Mouse (Mus musculus) embryonic stem cell, embryonic (primary cell): Measurements from ENCODE around the gene Rnf220.

Experiments
- CTCF ChIA-PET, 4 experiments: fragments of 300-600 bp in 2 of 4; fragments of 350-600 bp in 2 of 4; sonication (Branson Sonifier 250); formaldehyde crosslinking; loops; one replicate each; lab custom pipeline; 2022; ENCODE audit warnings: inconsistent platforms in 2 of 4; lab: Charles Lee
- POLR2A ChIA-PET, 4 experiments: fragments of 300-600 bp in 2 of 4; fragments of 350-600 bp in 2 of 4; sonication (Branson Sonifier 250); formaldehyde crosslinking; loops; one replicate each; lab custom pipeline; 2022; ENCODE audit warnings: antibody characterized with exemption in 4 of 4, inconsistent platforms in 1 of 4; lab: Charles Lee

Rnf220 gene

DNA sequence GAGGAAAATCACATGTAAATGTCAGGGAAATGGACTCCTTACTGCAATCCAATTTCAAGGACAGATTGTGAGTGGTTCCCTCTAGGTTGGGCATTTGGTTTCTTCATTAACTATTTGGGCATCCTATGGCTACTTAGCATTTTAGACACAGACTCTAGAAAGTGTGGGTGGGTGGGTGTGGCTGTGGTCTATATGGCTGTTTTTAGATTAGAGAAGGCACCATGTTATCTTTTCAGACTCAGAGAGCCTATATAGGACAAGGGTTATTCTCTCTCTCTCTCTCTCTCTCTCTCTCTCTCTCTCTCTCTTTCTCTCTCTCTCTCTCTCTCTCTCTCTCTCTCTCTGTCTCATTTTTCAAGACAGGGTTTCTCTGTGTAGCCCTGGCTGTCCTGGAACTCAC is 20.5 kb downstream of the Rnf220 start:
- ChIA-PET CTCF (no interaction called here), POLR2A (no interaction called here)

DNA sequence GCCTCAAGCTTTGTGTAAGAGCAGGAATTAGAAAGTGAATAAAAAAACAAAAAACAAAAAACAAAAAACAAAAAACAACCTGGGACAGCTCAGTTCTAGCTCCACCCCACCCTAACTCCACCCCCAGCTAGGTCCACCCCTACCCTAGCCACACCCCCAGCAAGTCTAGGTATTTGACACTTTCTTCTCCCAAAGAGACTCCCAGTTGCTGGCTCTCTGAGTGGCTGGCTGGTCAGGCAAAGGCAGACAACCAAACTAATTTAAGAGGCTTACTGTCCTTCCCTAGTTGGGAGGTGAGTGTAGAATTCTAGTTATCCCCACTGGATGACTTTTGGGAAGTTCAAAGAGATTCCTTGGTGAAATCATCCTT is 22.9 kb downstream of the Rnf220 start:
- ChIA-PET CTCF (interaction anchor here in 1 of 4 experiments (0.5 kb wide), 1 partner anchor 34 kb away, joined by 3 read pairs; no protein-coding TSS in a partner anchor), POLR2A (interaction anchor here in 2 of 4 experiments (0.6 to 1.3 kb wide), 4 partner anchors 11 to 616 kb away, joined by 3 read pairs; no protein-coding TSS in a partner anchor)

DNA sequence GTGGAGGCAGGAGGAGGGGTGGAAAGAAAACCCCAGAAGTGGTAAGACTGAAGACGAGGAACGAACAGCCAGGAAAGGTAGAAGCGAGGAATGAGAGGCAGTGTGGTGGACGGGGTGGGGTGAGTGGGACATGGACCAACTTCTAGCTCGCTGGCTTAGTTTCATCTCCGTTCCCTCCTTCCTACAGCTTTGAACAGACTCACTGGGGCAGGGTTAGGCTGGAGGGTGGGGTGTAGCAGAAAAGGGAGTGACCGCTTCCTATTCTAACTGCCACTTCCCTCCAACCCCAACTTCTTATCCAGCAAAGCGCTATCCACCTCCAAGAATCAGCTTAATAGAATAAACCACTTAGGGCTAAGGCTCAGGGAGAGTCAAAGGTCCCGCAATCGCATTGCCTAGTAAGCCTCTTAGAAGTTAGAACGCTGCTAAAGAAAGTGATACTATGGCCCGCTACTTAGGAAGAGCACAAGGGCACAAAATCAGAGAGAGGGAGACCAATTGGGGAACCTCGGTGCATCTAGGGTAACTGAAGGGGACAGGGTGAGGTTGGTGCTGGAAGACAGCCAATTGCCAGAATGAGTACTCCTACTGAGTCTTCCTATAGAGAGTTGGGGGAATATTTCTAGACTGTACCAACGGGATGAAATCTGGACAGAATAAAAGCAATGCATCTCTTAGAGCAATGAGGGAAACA is 23.4 kb downstream of the Rnf220 start:
- ChIA-PET CTCF (interaction anchor here in 2 of 4 experiments (0.6 to 1.2 kb wide), 2 partner anchors 149 to 945 kb away, joined by 3 read pairs; no protein-coding TSS in a partner anchor), POLR2A (interaction anchor here in 3 of 4 experiments (0.6 to 1.3 kb wide), 7 partner anchors 8 to 616 kb away, joined by 3 to 9 read pairs (median 3); no protein-coding TSS in a partner anchor)

DNA sequence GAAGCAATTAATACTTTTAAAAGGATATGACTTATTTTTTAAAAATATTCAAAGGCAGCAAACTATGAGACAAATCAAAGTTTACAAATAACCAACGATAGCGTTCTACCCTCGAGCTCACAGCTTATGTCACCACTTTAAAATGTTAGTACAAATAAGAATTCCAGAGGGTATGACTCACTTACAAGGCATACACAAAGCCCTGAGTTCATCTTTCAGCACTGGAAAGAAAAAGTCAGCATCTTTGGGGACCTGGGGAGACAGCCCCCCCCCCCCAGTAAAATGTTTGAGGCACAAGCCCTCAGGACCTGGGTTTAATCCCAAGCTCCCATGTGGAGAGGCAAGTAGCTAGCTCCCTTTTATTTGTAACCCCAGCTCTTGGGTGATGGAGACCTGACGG is 27.4 kb downstream of the Rnf220 start:
- ChIA-PET CTCF (no interaction called here), POLR2A (interaction anchor here in 1 of 4 experiments (0.7 kb wide), 1 partner anchor 54 kb away, joined by 3 read pairs; no protein-coding TSS in a partner anchor)

DNA sequence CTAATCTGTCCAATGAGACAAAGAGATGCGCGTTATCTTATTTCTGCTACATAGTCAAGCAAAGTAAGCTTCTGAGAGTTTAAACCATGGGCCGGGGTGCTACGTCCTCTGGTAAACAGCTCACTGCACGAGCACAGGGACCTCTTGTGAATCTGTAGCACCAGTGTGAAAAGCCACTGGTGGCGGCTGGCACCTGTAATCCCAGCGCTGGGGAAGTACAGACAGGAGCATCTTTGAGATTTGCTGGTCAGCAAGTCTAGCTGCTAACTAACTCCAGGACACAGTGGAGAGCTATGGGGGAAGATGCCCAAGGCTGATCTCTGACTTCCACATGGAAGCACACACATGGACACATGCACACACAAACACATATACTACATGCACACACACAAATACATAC is 28.9 kb downstream of the Rnf220 start:
- POLR2A ChIA-PET: interaction anchor here in 3 of 4 experiments (0.6 to 1.7 kb wide), 7 partner anchors 12 to 616 kb away, joined by 3 to 16 read pairs (median 3); no protein-coding TSS in a partner anchor
- CTCF ChIA-PET: interaction anchor here in 1 of 4 experiments (0.6 kb wide), 1 partner anchor 470 kb away, joined by 3 read pairs; no protein-coding TSS in a partner anchor

DNA sequence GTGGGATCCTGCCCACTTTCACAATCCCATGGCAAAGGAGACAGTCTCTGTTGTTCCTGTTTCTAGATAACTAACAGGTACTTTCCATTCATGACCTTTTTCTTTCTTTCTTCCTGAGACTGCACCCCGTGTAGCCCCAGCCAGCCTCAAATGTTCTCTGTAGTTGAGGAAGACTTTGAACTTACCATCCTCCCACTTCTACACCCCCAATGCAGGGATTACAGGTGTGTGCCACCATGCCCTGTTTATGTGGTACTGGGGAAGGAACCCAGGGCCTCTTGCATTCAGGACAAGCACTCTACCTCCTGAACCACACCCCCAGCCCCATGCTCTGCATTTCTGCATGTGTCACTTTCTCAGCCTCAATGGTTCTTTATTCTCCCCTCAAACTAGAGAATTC is 47.7 kb downstream of the Rnf220 start:
- ChIA-PET POLR2A (interaction anchor here in 1 of 4 experiments (0.6 kb wide), 1 partner anchor 131 kb away, joined by 3 read pairs; no protein-coding TSS in a partner anchor), CTCF (interaction anchor here in 1 of 4 experiments (0.9 kb wide), 1 partner anchor 179 kb away, joined by 4 read pairs; no protein-coding TSS in a partner anchor)

DNA sequence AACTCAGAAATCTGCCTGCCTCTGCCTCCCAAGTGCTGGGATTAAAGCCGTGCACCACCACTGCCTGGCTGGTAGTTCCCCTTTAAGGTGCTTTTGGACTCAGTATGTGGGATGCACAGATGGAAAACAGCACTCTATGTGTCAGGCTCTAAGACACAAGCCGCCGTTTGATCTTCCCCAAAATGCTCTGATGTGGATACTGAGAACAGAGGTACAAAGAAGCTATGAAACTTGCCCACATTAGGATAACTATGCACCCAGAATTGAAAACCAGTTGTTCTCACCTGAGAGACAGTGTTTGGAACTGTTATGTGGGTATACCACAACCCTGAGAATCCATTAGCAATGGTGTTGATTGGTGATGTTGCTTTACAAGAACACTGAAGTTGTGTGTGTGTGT is 48.9 kb downstream of the Rnf220 start:
- CTCF ChIA-PET: no interaction called here

DNA sequence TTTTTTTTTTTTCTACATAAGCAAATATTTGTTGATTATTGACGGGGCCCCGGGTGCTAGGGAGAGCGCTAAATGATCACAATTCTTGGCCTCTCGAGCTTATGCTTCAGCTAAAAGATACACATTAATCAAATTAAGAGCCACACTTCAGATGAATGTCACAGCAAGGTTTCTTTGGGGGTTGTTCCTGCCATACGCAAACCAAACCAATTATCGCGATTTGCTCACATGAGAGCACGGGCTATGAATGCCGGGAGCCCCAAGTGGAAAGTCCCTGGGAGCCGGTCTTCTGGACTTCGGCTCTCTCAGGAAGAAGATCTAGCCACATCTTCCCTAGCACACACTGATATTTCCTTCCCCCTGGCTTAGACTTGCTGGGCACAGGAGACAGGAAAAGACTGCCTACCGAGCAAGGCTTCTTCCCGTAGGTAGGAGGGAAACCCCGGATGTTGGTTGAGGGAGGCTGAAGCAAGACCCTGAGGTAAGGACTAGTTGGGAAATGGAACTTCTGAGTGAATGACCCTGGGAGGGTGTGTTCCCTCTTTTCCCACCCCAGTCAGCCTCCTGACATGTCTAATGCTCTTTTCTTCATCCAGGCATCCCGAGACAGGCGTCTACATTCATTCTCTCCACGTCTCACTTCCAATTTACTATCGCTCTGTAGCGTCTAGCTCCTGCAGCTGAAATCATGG is 51.2 kb downstream of the Rnf220 start:
- CTCF ChIA-PET: interaction anchor here in 2 of 4 experiments (0.6 to 0.7 kb wide), 5 partner anchors 72 to 1564 kb away, joined by 3 read pairs; no protein-coding TSS in a partner anchor
- POLR2A ChIA-PET: interaction anchor here in 3 of 4 experiments (0.6 to 1.3 kb wide), 9 partner anchors 10 to 303 kb away, joined by 3 to 5 read pairs (median 3); no protein-coding TSS in a partner anchor

More for the DNA sequence above, 48.9 kb downstream of the Rnf220 start:
- POLR2A ChIA-PET: interaction anchor here in 2 of 4 experiments (0.6 to 1.0 kb wide), 5 partner anchors 19 to 234 kb away, joined by 3 to 4 read pairs (median 3); no protein-coding TSS in a partner anchor

DNA sequence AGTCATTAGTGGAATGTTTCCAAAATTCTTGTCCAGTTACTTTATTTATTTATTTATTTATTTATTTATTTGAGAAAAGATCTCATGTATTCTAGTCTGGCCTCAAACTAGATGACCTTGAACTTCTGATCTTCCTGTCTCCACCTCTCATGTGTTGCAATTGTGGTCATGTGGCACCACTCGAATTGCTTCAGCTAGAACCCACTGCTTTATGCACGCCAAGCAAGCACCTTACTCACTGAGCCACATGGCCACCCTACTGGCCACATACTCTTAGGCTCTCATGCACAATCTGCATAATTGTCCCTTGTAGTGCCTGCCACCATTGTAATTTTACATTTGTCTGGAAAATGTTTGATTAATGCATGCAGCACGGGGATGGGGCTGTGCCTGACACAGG is 57.9 kb downstream of the Rnf220 start:
- CTCF ChIA-PET: interaction anchor here in 1 of 4 experiments (1.7 kb wide), 1 partner anchor 169 kb away, joined by 6 read pairs; no protein-coding TSS in a partner anchor

DNA sequence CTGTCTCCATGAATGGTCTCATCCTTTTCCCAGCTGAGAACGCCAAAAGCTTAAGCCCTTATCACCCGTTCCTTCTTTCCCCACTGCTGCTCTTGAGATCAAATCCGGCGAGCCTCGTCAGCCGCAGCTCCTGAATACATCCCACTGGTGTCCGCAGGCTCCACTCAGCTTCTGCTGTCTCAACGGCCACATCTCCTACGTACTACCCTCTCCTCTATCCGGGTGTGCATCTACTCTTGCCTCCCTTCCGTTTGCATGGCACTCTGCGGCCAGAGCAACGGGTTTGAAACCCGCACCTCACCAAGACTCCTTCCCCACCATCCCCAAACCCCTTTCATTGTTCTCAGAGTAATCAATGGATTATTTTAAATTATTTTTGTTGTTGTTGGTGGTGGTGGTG is 58.8 kb downstream of the Rnf220 start:
- ChIA-PET POLR2A (interaction anchor here in 1 of 4 experiments (0.7 to 3.4 kb wide), 3 partner anchors 11 to 67 kb away, joined by 3 to 11 read pairs (median 4); no protein-coding TSS in a partner anchor), CTCF (interaction anchor here in 1 of 4 experiments (1.7 kb wide), 1 partner anchor 168 kb away, joined by 6 read pairs; no protein-coding TSS in a partner anchor)

More for the DNA sequence above, 57.9 kb downstream of the Rnf220 start:
- POLR2A ChIA-PET: interaction anchor here in 1 of 4 experiments (1.2 to 3.4 kb wide), 2 partner anchors 12 to 68 kb away, joined by 3 to 11 read pairs; no protein-coding TSS in a partner anchor

DNA sequence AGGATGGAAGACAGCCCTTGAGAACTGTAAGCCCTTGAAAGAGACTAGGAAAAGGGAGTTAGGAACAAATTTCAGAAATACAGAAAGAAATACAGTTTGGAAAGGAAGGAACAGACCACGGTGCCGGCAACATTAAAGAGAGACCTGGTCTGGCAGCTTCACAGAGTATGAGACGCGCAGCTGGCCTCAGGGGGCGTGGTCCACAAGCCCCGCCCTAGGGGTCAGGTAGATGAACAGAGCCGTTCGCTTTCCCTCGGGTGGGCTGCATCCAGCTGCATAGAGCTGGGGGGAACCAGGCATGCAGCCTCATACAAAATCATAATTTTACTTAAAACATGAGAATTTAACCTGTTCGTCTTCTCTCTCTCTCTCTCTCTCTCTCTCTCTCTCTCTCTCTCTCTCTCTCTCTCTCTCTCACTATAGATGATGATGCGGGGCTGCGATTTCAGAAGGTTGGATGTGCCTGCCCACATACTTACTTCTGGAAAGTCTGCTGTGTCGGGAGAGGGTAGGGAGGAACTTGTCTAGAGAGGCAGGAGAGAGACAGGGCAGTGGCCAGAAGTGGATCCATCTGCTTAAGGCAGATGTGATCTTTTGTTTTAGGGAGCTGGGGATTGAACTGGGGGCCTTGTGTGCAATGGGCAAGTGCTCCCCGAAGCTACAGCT is 59.7 kb downstream of the Rnf220 start:
- POLR2A ChIA-PET: interaction anchor here in 3 of 4 experiments (1.0 to 3.4 kb wide), 3 partner anchors 10 to 22 kb away, joined by 3 to 11 read pairs (median 4); no protein-coding TSS in a partner anchor
- CTCF ChIA-PET: interaction anchor here in 3 of 4 experiments (0.6 to 1.7 kb wide), 4 partner anchors 11 to 167 kb away, joined by 3 to 12 read pairs (median 4); no protein-coding TSS in a partner anchor

DNA sequence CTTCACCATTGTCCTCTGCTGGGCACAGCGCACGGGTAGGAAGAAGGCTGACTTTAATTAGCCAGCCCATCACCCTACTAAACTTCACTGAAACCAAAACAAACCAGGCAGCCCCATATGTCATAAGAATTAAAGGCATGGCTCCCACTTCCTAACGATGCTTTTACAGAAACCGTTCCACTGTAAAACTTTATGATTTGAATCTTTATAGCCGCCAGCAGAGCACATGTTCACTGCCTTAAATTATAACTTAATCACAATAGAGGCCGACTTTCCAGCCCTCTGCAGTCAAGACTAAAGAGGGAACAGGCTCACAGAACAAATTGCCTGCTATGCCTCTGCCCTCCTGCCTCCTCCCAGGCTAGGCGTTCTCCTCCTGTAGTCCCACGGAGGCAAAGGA is 62.5 kb downstream of the Rnf220 start:
- CTCF ChIA-PET: interaction anchor here in 1 of 4 experiments (0.5 kb wide), 1 partner anchor 507 kb away, joined by 9 read pairs; no protein-coding TSS in a partner anchor
- POLR2A ChIA-PET: interaction anchor here in 2 of 4 experiments (1.5 to 1.6 kb wide), 2 partner anchors 11 to 19 kb away, joined by 4 read pairs; no protein-coding TSS in a partner anchor

DNA sequence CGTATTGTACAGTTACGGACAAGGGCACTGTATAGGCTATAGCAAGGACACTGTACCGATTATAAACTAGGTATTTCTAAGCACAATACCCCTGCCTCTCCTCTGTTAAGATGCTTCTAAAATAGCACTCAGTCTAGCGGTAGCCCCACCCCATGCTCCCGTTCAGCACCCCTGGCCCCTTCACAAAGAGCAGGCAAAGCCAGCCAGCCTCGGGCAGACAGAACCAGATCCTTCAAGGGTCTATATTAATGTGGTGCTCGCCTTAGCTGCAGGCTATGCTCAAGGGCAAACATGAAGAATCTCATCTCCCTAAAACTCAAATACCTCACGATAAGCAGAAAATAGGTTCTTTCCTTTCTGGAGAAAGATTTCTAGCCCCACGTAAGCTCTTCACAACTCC is 67.2 kb downstream of the Rnf220 start:
- POLR2A ChIA-PET: interaction anchor here in 3 of 4 experiments (1.0 to 2.0 kb wide), 6 partner anchors 15 to 56 kb away, joined by 3 to 19 read pairs (median 4); no protein-coding TSS in a partner anchor

DNA sequence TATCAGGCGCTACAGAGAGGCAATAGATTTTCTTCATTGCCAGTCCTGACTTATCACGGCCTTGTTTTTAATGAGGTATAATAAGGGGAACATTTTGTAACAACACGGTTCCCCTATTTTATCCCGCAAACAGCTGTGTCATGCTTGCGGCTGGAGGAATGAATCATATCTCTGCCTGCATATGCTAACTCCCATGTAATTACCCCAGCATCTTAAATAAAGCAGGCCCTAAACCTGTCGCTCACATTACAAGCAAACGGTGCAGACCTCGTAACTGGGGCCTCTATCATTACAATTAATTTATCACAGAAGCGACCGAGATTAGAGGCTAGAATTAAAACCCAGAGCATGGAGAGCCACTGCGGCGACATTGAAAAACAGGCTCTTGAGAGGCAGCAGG is 69.3 kb downstream of the Rnf220 start:
- POLR2A ChIA-PET: interaction anchor here in 2 of 4 experiments (0.6 to 1.9 kb wide), 11 partner anchors 10 to 226 kb away, joined by 3 to 11 read pairs (median 3); partner anchors contain the start of gene Eri3 (in 1 of the 2)

More for the DNA sequence above, 67.2 kb downstream of the Rnf220 start:
- CTCF ChIA-PET: interaction anchor here in 2 of 4 experiments (0.7 to 0.8 kb wide), 2 partner anchors 78 to 116 kb away, joined by 3 to 7 read pairs; no protein-coding TSS in a partner anchor

DNA sequence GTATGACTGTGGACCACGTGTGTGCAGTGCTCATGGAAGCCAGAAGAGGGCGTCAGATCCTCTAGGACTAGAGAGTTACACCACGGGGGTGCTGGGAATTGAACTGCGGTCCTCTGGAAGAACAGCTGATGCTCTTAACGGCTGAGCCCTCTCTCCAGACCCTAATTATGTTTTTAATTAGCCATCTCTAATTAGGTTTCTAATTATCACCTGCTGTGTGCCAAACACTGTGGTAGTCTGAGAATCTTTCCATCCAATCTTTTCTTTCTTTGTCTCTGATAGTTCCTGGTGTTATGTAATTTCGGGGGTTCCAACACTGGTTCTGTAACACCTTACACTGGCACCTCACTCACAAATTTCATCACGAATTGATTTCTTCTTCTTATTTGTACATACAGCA is 75.8 kb downstream of the Rnf220 start:
- ChIA-PET POLR2A (interaction anchor here in 1 of 4 experiments (0.9 to 1.9 kb wide), 3 partner anchors 10 to 43 kb away, joined by 3 to 7 read pairs (median 4); no protein-coding TSS in a partner anchor), CTCF (interaction anchor here in 1 of 4 experiments (0.6 kb wide), 1 partner anchor 12 kb away, joined by 7 read pairs; no protein-coding TSS in a partner anchor)

More for the DNA sequence above, 69.3 kb downstream of the Rnf220 start:
- CTCF ChIA-PET: interaction anchor here in 2 of 4 experiments (1.2 to 1.4 kb wide), 2 partner anchors 12 to 16 kb away, joined by 3 to 4 read pairs; no protein-coding TSS in a partner anchor

DNA sequence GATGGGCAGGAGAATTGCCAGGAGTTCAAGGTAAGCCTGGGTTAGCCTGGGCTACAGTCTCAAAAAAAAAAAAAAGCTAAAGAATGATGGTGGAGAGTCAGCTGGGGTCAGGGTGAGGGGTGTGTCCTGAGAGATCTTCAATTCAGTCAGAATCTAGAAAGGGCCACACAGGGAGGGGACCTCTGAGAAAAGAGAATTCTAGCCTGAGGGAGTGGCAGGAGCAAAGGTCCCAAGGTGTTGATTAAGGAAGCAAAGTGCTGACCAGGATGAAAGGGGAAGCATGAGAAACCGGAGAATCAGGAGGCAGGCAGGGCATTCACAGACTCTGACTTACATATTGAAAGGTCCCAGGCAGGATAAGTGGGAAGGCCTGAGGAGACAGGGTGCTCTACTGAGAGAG is 80.0 kb downstream of the Rnf220 start:
- POLR2A ChIA-PET: interaction anchor here in 3 of 4 experiments (0.5 to 2.2 kb wide), 9 partner anchors 10 to 602 kb away, joined by 3 to 8 read pairs (median 3); no protein-coding TSS in a partner anchor
- CTCF ChIA-PET: interaction anchor here in 2 of 4 experiments (1.3 to 2.4 kb wide), 3 partner anchors 27 to 43 kb away, joined by 4 to 14 read pairs (median 5); no protein-coding TSS in a partner anchor

DNA sequence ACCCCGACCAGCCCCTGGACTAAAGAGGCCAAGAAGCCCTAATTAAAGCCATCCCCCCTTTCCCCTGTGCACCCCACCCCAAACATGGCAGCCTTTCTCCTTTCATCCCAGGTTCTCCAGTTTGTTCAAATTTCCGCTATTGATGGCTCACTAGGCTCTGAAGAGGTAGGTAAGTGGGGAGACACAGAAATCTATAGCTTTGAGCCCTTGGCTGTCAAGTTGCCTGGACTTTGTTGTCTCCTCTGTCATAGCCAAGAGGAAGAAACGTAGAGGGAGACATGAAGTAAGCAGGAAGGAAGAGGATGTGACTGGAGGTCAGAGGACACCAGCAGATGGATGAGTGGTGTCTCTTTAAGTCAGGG is 86.8 kb downstream of the Rnf220 start:
- CTCF ChIA-PET: interaction anchor here in 1 of 4 experiments (0.7 kb wide), 1 partner anchor 197 kb away, joined by 3 read pairs; no protein-coding TSS in a partner anchor
- POLR2A ChIA-PET: interaction anchor here in 2 of 4 experiments (0.7 to 2.2 kb wide), 7 partner anchors 9 to 76 kb away, joined by 3 to 9 read pairs (median 3); no protein-coding TSS in a partner anchor
